Mouse (Mus musculus) embryonic fibroblast, embryonic 13.5 days (primary cell): ENCODE measurements around the gene H2-Q10.

Source experiments
- CTCF ChIP-seq: IDR thresholded peaks from 2 replicates; pipeline ENCODE4 v1.5.1; 2011; ENCODE audit warnings: mild to moderate bottlenecking, control low read depth, low read length, moderate library complexity, borderline replicate concordance; ENCODE audit not compliant: insufficient read depth
- POLR2A ChIP-seq: IDR thresholded peaks from 2 replicates; pipeline ENCODE4 v1.6.1; 2011; ENCODE audit warnings: low read depth, mild to moderate bottlenecking, control low read depth, low read length, moderate library complexity

DNA sequence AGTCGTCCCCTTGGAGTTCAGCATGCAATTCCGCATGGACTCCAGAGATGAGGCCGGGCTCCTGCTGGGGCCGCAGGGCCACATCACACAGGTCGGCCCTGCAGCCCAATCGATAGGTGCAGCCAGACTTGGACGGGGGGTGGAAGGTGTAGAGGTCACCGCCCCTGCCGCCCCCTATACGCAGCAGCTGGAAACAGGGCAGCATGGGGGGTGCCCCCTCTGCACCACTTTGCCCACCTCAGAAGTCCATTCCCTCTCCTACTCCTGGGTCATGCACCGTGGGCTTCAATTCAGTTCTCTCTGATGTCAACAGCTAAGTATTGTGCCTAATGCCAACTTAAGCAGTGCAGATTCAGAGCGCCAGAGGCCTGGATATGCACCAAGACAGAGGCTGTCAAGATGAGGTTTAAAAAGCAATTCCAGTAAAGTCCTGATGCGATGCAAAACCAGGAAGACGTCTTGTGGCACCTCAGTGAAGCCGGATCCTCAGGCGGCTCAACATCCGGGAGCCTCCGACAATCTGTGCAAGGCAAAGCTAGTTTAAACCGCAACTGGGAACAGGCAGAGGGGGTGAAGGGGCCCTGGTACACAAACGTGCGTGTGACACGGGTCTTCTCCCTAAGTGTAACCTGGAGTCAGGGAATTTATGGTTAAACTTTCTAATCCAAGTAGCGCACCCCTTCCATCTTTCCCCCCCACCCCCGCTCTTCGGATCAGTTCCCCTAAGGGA is 46.2 kb downstream of the H2-Q10 start:
- 0 out of 2 replicates have a peak, but pooled peaks have one; percentile 13 for TF ChIP-seq POLR2A
- no peak for TF ChIP-seq CTCF
